Mouse (Mus musculus) c-Kit-positive CD71-negative TER-119-negative erythroid progenitor cells, embryonic 14.5 days (primary cell): ENCODE results near the gene Rnf10.

Experiments used
- DNase-seq: peaks from one replicate; pipeline ENCODE4 v3.0.0-alpha.2; 2013; ENCODE audit warnings: low read depth

The Rnf10 gene

GRCm38 (mm10) chr5:115275998-115276397, 3.3 kb upstream of the Rnf10 start:
- no peak for DNase-seq

GRCm38 (mm10) chr5:115274771-115275170, 2.1 kb upstream of the Rnf10 start:
- DNase-seq, result no peak

- no peak for DNase-seq
These were observed 1.7 kb upstream of the Rnf10 start for GRCm38 (mm10) chr5:115274353-115274752.

- no peak for DNase-seq
These were observed 944 bp upstream of the Rnf10 start for GRCm38 (mm10) chr5:115273549-115274135.

- no peak for DNase-seq
These were observed 527 bp downstream of the Rnf10 start for GRCm38 (mm10) chr5:115271931-115272811.

GRCm38 (mm10) chr5:115269969-115270368, 2.7 kb downstream of the Rnf10 start:
- no peak for DNase-seq

GRCm38 (mm10) chr5:115268266-115268665, 4.4 kb downstream of the Rnf10 start:
- DNase-seq, result no peak

- DNase-seq, result no peak
These were observed 5.1 kb downstream of the Rnf10 start for GRCm38 (mm10) chr5:115267469-115268045.

GRCm38 (mm10) chr5:115266787-115267468, 5.8 kb downstream of the Rnf10 start:
- peak; percentile 62 for DNase-seq

- no peak for DNase-seq
These were observed 6.4 kb downstream of the Rnf10 start for GRCm38 (mm10) chr5:115266340-115266739.

- DNase-seq, result no peak
These were observed 10.0 kb downstream of the Rnf10 start for GRCm38 (mm10) chr5:115262502-115263291.

- DNase-seq, result no peak
These were observed 10.8 kb downstream of the Rnf10 start for GRCm38 (mm10) chr5:115261880-115262279.

GRCm38 (mm10) chr5:115261141-115261540, 11.6 kb downstream of the Rnf10 start:
- DNase-seq, result no peak

- DNase-seq, result no peak
These were observed 12.3 kb downstream of the Rnf10 start for GRCm38 (mm10) chr5:115260356-115260755.

GRCm38 (mm10) chr5:115256909-115257546, 15.7 kb downstream of the Rnf10 start:
- DNase-seq, result no peak

- DNase-seq, result no peak
These were observed 17.2 kb downstream of the Rnf10 start for GRCm38 (mm10) chr5:115255472-115255871.

- DNase-seq, result no peak
These were observed 32.5 kb downstream of the Rnf10 start for GRCm38 (mm10) chr5:115240191-115240590.

- DNase-seq, result no peak
These were observed 33.9 kb downstream of the Rnf10 start for GRCm38 (mm10) chr5:115238729-115239195.

- DNase-seq, result peak; percentile 79
These were observed 34.6 kb downstream of the Rnf10 start for GRCm38 (mm10) chr5:115237803-115238728.

GRCm38 (mm10) chr5:115235786-115236263, 36.9 kb downstream of the Rnf10 start, which contains the start of gene Pop5:
Gene Pop5, plus strand, starts transcription at chr5:115235836.
- DNase-seq, result peak; percentile 82
